Mouse (Mus musculus): Measurements from ENCODE around the gene Rps27a.

Gene Rps27a

DNA sequence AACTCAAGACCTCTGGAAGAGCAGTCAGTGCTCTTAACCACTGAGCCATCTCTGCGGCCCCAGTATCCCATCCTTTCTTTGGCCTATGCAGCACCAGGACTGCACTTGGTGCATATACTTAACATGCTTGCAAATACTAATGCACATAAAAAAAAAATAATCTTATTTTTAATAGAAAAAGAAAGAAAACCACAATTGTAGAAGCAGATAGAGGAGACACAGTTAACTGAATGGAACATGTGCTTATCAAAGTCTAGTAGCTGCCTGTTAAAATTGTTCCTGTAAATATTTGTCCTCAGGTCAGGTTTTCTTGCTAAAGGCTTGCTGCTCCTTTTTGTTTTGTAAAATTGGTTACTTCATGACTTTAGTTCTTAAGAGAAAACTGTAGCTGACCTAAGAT, 9.7 kb downstream of the Rps27a start:
- ChIA-PET CTCF (interaction anchor here in 1 of 4 experiments (0.7 kb wide), 1 partner anchor 24 kb away, joined by 3 read pairs; no protein-coding TSS in a partner anchor), POLR2A (interaction anchor here in 3 of 4 experiments (0.6 to 8.4 kb wide), 11 partner anchors 9 to 160 kb away, joined by 3 to 118 read pairs (median 8); partner anchors contain the start of genes Mtif2 (in 3 of the 3), Clhc1 (in 2 of the 3), Rps27a (in 2 of the 3) and Rtn4 (in 1 of the 3))

DNA sequence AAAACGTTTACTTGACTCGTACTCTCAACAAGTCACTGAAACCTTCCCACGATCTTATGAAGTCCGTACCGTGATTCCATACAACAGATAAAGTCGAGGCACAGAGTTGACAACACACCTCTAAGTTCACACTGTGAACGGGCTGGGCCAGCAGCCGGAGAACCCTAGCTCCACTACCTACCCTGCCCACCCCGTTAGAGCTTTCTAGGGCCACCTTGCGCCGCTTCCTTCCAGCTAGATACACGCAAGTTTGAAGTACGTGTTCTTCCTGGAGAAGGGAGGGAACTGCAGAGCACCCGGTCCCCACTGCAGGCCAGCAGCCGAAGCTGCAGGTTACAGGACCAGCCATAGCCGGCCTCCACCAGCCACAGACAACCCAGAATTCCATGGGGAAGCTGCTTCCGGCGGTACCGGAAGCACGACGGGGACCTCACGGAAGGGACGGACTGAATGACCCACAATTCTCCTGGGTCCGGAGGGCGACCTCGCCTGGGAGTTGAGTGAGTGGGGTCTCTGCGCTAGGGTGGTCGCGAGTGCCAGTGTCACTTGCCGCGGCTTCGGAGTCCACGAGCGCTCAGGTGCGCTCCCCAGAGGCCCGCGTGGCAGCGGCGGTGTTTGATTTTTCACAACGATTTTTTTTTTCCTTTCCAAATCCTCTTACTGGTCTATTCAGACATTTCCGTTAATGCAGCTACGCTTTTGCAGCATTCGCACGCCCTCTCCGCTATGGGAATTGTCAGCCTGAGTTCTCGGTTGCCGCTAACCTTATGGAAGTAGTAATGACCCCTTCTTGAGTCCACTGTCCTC, 21.7 kb downstream of the Rps27a start, which contains the start of gene Mtif2:
TSS of gene Mtif2 (plus strand) at position 421 of the 807 bp plus-strand sequence.
- CTCF ChIA-PET = interaction anchor here in 2 of 4 experiments (0.6 to 1.6 kb wide), 9 partner anchors 11 to 1284 kb away, joined by 3 to 5 read pairs (median 3); partner anchors contain the start of gene Prorsd1 (in 2 of the 2)

DNA sequence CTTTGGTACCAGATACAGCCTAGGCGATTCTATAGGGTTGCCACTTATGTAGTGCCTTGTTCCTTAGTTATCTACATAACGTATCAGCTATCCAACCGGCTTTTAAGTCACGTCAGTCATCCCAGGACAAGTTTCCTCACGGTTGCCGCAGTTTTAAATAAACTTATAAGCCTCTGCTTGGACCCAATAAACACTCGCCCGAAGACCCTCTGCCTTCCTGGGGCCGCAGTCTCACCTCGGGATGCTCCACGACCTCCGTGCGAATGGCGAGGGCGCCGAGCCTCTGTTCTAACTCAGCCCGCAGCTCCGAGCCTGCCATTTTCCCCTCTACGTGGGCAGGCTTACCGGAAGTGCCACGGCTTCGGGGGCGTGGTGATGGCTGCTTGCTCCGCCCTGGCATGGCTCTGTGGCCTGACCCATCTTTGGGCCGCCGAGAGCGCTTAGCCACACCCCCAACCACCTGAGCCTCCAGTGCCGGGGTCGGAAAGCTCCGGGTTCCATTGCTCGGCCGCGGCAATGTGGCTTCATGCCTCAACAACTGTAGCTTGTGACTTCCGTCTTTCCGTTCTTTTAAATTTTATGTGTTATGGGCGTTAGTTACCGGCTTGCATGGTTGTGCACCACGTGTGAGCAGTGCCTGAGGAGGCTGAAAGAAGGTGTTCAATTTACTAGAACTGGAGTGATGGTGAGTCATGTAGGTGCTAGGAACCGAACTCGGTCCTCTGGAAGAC, 33.1 kb downstream of the Rps27a start, which contains the start of gene Prorsd1:
TSS of gene Prorsd1 (minus strand) at position 352 of the 731 bp plus-strand sequence.
- CTCF ChIA-PET = interaction anchor here in 2 of 4 experiments (0.6 to 1.4 kb wide), 5 partner anchors 11 to 559 kb away, joined by 3 to 5 read pairs (median 4); partner anchors contain the start of gene Mtif2 (in 2 of the 2)

More for the DNA sequence above, 21.7 kb downstream of the Rps27a start, which contains the start of gene Mtif2:
- POLR2A ChIA-PET = interaction anchor here (0.5 to 9.1 kb wide), 75 partner anchors 9 to 591 kb away, joined by 3 to 176 read pairs (median 4); partner anchors contain the start of genes Prorsd1 (in 4 of the 4), Clhc1 (in 3 of the 4), Rps27a (in 3 of the 4) and Rtn4 (in 3 of the 4)

DNA sequence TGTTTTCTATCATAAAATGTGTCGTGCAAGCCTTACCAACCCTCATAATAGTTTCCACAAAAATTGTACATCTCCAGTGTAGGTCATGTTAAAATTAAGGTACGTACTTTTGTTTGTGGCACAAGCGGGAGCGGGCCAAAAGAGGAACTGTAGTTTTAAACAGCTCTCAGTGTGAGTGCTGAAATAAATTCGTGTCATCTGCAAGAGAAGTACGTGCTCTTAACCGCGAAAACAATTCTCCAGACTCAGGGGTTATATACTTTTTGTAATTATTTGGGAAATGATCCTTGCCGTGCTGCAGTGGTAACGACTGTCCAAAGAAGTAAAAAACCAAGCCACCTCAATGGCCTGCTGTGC, 33.6 kb downstream of the Rps27a start:
- ChIA-PET POLR2A (interaction anchor here (0.7 to 4.4 kb wide), 81 partner anchors 8 to 1362 kb away, joined by 3 to 109 read pairs (median 4); partner anchors contain the start of genes Mtif2 (in 4 of the 4), Clhc1 (in 3 of the 4), Rps27a (in 3 of the 4) and Rtn4 (in 3 of the 4)), CTCF (interaction anchor here in 2 of 4 experiments (0.6 to 1.4 kb wide), 4 partner anchors 12 to 316 kb away, joined by 3 to 5 read pairs (median 4); partner anchors contain the start of gene Mtif2 (in 2 of the 2))

More for the DNA sequence above, 33.1 kb downstream of the Rps27a start, which contains the start of gene Prorsd1:
- POLR2A ChIA-PET = interaction anchor here (0.5 to 4.4 kb wide), 102 partner anchors 8 to 1362 kb away, joined by 3 to 109 read pairs (median 4); partner anchors contain the start of genes Mtif2 (in 4 of the 4), Ccdc88a (in 3 of the 4), Clhc1 (in 3 of the 4) and Rps27a (in 3 of the 4)

DNA sequence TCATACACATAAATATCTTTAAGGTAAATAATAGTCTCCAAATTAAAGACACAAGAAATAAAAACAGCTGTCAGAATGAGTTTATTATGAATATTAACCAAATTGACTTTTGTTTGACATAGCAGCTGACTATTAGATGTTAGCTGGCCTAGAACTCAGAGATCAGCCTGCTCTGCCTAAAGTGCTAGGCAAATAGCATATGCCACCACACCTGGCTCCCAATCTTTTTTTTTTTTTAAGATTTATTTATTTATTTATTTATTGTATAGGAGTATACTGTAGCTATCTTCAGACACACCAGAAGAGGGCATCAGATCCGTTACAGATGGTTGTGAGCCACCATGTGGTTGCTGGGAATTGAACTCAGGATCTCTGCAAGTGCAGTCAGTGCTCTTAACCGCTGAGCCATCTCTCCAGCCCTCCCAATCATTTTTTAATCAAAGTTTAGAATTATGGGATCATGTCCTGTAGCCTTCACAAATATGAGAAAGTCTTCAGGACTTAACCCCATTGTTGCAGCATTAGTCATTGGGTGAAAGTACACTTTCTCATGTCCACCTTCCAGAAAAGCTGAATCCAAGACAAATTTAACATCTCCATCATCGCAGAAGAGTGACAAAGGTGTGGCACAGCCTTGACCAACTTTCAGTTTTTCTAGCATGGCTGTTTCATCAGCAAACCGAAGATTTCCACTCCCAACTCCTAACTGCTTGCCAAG, 34.9 kb downstream of the Rps27a start:
- ChIA-PET POLR2A (interaction anchor here in 2 of 4 experiments (1.0 to 1.3 kb wide), 4 partner anchors 12 to 140 kb away, joined by 3 to 5 read pairs (median 3); partner anchors contain the start of genes Ccdc88a (in 1 of the 2), Clhc1 (in 1 of the 2) and Rps27a (in 1 of the 2)), CTCF (interaction anchor here in 1 of 4 experiments (0.6 to 1.0 kb wide), 2 partner anchors 13 to 367 kb away, joined by 3 read pairs; partner anchors contain the start of gene Mtif2)

DNA sequence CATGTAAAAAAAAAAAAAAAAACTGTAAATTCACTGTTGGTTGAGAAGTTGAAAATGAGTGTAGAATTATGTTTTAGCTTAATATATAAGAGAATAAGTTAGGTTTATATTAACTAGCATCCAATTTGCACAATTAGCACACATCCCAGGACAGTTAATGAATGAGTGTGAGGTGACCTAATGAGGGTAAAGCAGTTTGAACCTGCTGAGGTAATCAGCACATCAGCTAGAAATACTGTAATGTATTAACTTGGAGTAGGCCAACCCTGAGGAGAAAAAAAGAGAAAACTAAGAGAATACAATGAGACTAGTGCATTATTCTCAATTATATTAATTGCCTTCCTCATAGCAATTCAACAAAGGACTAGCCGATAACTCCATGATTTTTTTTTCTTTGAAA, 38.5 kb downstream of the Rps27a start:
- CTCF ChIA-PET = no interaction called here
- POLR2A ChIA-PET = interaction anchor here in 2 of 4 experiments (1.2 to 2.8 kb wide), 2 partner anchors 39 to 134 kb away, joined by 3 to 8 read pairs; partner anchors contain the start of genes Clhc1 (in 1 of the 2) and Rps27a (in 1 of the 2)

DNA sequence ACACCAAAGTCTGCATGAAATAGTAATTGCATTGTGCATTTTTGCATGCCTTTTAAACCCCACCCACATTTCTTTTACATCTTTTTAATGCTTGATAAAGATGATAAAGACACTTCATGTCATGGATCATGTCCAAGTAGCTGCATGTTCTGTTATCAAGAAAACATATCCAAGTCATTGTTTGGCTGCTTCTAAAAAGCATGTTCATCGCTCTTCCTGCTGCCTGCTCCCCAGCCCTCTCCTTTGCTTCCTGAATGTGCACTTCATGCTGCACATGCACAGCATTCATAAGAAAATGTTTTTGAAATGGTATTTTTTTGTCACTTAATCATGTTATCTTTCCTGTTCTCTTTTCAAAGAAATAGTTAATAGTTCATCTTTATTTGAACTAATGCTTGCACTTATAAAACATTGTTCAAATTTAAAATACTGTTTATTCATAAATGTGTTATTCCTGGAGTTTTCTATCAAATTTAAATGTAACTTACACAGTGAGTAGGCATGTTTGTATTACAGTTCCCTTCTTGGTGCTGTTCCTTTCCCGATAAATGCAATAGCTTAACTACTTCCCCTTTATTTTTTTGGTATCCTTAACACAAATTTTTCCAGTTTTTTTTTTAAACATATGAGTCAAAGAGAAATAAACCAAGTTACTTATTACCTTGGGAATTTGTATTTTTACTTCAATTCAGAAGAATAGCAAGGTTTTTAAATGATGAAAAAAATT, 42.8 kb downstream of the Rps27a start:
- ChIA-PET POLR2A (interaction anchor here in 2 of 4 experiments (0.9 to 2.3 kb wide), 5 partner anchors 9 to 256 kb away, joined by 3 to 11 read pairs (median 3); partner anchors contain the start of genes Mtif2 (in 2 of the 2) and Prorsd1 (in 2 of the 2)), CTCF (no interaction called here)

DNA sequence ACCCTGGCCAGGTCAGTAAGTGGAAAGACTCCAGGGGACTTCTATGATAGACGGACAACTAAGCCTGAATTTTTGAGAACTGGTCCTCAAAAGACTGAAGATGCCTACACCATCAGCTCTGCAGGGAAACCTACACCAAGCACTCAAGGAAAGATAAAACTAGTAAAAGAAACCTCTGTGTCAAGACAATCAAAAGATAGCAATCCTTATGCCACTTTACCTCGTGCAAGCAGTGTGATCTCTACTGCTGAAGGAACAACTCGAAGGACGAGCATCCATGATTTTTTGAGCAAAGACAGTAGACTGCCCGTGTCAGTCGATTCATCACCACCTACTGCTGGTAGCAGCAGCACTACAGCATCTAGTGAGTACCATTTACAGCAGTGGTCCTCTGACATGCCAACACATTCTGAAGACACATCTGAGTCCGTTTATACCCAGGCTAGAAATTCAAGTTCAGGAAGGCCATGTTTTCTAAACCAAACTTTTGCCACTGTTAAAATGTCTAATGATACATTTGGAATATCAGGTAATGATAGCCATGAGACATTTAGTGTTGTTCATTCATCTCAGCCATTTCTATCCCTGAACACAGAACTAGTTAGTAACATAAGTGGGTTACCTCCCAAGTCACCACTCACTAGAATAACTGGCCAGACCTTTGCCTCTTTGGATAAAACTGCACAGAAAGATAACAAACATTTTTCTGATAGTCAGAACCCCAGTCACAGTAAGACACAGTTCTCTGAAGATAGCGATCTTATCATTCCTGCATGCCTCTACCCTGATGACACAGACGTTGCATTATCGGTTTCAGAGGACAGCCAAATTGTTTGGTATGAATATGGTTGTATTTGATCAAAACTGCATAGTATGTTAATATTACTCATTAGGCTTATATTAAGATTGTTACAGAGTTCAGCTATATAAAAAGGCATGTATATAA, 43.7 kb downstream of the Rps27a start:
- POLR2A ChIA-PET = interaction anchor here in 2 of 4 experiments (0.5 to 1.4 kb wide), 3 partner anchors 10 to 257 kb away, joined by 3 read pairs; partner anchors contain the start of genes Prorsd1 (in 2 of the 2) and Cfap36 (in 1 of the 2)
- CTCF ChIA-PET = no interaction called here

DNA sequence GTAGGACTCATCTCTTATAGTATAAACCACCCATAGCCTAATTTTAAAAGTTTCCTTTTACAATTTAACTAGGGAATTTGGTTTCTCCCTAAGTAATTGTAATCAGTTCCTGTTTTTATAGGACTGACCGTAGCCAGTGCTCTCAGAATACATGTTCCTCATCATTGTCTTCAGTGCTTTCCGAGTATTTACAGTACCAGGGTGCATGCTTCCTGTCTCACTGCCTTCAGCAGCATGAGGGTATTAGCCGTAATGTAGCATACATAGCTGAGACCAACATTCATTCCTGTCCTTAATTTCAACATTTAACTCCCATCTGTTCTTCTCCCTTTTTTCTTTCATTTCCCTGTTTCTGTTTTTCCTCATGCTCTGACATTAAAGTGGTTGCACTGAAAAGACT, 50.9 kb downstream of the Rps27a start:
- ChIA-PET POLR2A (interaction anchor here in 1 of 4 experiments (1.1 kb wide), 1 partner anchor 29 kb away, joined by 3 read pairs; the partner anchor contains the start of gene Mtif2), CTCF (no interaction called here)

Data from embryonic stem cell, embryonic (primary cell).